Mouse (Mus musculus) adrenal gland, postnatal 14 days (tissue): ENCODE results near the gene Cobl. TPM values are rescaled to one million over a fixed set of nuclear protein-coding genes. Genes with fewer than 3 reads are reported as not detected.
A peak's percentile ranks its signal among the peaks of the same experiment; 100 is the strongest.

Source experiments
- DNase-seq: peaks from one replicate; pipeline ENCODE4 v3.0.0; 2021; ENCODE audit warnings: mixed read lengths
- total RNA-seq: library from RNA; stranded (reverse); gene quantifications from 2 replicates; pipeline ENCODE4 v1.2.3, GENCODE M21; 2021

Cobl gene
- total RNA-seq, 1 experiment from 2014 or later = 4.1 TPM

DNA sequence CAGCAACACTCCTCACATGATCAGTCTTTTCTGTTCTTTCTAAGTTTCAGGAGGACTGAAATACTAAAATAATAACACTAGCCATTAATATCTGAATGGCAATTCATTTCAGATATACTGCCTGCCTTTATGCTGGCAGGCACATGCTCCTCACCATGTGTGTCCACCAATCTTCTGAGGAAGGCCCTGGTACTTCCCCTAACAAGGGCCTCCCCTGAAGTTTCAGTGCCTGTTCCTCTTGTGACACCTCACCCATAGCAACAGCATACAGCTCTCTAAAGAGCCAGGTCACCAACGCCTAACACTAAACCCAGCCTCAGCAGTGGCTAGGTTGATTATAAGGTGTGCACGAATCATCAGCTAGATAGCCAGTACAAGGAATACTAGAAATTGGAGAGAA, 20.5 kb downstream of the Cobl start:
- no peak for DNase-seq

DNA sequence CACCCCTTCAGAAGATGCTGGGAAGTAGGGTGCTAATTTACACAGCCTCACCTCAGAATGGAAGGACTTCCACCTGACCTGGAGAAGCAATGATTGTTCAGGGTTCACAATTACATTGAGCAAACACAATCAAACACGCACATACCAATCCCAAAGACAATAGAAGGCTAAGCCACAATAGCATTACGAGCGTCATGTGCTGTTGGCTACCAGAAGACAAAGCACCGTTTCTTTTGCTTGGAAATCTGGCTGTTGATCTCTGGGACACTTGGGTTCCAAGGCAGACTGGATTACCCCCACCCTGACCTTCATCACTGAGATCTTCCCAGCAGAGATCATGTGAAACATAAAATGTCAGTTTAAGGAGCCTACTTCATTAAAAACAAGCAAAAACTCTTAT, 21.1 kb downstream of the Cobl start:
- DNase-seq = no peak

DNA sequence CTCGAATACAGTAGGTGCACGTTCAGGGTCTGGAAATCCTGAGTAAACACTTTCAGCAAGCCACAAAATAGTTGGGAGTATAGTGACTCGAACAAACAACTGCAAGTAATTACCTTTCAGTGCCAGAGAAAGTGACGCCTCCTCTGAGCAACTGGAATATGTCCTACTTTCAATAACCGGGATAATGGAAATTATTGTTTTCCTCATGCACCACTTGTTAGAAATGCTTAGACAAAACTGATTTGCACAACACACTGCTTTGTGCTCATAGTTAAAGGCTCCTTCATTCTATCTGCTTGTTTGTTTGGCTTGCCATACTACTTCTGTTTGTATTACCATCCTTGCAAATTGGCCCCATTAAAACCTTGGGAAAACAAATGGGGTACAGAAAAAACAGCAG, 21.6 kb downstream of the Cobl start:
- DNase-seq = no peak

DNA sequence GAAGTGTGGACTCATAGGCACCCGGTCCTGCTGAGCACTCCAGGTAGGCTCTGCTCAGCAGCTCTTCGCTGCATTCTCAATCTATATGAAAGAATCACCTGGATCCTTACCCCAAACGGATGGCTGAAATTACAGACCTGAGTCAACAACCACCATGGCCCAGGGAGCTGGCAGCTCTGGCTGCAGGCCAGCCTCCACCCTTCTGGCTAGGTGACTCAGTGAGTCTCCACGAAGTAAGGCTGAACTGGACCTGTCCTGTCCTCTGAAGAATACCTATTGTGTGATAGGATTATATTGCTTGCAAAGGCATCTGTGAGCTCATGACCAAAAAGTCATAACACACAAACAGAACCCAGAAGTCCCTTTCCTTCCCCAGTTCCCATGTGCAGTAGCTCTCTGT, 22.5 kb downstream of the Cobl start:
- no peak for DNase-seq

DNA sequence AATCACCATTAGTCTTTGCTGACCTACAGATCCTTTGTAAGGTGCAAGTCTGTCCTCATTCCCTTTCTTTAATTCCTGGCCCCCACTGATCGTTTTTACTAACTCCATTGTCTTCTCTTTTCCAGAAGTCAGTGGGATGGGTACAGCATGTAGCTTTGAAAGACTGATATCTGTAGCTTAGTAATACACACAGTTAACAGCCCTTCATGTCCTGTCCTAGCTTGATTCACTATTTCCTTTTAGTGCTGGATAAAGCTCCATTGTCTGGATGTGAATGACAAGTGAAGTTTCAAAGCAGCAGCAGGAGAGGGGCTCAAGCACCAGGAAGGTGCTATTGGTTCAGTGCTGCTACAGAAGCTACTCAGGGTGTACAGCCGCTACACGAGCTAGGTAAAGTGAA, 28.9 kb downstream of the Cobl start:
- DNase-seq = no peak

DNA sequence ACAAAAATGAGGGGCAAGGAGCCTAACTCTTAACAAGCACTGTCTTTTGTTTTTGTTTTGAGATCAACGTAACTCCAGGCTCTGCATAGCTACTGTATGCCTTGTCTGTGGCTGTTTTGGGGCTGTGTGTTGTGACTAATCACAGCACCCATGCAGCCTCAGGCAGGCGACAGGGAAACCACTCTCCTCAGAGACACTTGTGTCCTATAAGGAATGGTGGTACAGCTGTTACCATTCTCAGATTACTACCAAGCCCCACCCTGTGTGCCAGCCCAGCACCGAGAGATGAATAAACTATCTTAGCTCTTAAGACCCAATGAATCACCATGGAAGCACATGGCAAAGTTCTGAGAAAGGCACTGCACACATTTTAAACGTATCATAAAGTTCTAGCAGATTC, 29.7 kb downstream of the Cobl start:
- DNase-seq = no peak

DNA sequence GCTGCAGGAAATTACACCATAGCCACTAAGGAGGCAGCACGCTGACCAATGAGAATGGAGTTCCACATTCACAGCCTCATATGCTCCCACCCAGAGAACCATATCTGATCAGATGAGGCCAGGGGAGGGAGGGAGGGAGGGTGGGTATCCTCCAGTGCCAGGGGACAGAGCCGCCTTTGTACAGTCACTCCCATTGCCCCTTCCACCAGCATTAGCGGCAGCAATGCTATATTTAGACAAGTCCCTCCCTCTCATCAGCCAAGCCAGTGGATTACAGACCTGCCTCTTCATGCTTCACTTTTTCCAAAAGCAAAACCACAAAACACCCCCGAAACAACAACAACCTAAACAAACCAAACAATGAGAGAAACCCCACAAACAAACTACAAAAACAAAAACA, 30.2 kb downstream of the Cobl start:
- DNase-seq = no peak

DNA sequence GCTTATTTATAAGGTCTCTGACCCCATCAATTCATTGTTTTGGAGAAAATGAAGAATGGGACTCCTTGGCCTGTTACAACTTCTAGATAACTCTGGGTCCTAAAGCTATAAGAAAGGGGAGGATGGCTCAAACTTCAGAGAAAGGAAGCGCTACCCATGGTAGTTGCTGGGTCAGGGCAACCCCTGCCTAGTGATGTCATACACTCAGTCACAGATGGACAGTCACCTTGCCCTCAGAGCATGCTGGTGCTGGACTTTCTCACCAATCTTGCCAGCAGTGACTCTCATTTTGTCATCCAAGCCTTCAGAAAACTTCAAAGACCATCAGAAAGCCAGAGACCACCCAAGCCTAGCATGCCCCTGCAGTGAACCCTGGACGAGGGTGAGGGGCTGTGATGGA, 32.8 kb downstream of the Cobl start:
- no peak for DNase-seq

DNA sequence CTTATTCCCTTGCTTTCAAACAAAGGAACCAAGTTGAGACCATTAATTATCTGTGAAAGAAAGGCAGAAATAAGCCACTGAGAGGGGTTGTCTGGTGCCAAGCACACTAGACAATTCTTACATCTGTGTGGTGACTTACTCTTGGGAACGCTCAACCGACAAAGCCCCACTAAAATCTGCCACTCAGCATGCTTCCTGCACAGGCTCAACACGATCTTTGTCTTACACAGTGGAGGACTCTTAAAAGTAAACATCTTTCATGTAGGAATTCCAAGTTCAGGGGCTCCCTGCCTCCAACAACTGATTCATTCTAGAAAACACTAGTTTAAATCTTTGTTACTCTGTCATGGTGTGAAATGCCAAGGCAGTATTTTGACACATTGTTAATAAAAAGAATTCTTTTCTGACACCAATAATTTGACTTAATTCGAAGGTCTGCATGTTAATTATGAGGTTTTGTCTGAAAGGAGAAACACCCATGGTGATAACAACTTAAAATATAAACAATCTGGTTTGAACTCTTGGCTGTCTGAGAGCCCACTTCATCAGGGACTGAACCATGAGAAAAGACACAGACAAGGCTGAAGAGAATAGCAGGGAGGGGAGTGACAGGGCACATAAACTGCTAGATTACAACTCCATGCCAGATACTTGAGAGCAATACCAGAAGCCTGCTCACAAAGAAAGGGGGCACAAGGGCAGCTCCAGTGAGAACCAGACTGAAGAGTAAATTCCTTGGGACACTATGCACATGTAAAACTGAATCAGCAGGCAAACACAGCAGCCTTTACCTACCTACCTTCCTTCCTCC, 34.3 kb downstream of the Cobl start:
- DNase-seq = no peak

DNA sequence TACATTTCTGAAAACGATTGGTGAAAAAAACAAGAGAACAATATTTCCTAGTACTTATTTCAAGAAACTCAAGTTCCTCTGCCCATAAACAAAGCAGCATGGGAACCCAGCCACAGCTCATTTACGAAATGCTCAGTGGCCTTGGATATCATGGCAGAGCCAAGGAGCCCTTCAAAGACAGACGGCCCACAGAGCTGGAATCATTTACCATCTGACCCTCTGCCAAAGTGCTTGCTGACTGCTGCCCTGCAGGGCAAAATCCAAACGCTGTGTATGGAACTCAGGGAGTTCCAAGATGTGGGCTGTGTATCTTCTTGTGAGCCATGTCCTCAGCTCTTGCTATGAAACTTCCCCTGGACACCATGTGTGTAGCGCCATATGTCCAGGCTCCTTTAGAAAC, 38.0 kb downstream of the Cobl start:
- peak; percentile 49 for DNase-seq

DNA sequence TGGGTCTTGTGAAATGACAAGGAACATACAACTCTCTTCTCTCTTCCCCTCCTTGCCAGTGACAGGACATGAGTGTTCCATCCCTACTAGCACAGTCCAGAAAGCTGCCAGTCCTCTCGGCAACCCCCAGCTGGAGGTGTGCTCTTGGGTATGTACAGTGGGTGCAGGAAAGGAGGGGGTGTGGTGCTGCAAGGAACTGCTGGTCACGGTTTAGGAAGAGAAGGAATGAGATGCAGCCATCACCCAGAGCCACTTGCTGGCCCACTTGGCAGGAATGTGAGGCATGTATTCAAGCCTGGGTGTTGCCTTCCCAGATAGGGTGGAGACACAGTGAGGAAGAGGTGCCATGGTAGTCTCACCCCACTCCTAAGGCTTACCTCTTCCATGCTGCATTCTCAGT, 40.6 kb downstream of the Cobl start:
- no peak for DNase-seq

DNA sequence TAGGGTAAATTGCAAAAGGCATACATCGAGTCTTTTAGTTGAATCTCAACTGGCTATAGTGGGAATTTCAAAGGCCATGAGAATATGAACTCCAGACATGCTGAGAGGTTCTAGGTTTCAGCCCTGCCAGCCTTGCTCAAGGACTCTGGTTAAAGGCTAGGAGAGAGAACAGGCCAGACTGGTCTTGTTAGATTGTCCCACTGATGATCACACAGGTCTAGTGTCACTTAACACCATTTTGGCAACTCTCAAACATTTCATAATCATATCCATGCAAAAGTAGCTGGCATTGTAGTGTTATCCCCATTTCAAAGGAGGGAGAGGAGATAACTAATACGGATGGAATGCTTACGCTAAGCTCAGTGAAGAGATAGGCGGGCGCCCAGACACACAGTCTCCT, 43.6 kb downstream of the Cobl start:
- DNase-seq = no peak

DNA sequence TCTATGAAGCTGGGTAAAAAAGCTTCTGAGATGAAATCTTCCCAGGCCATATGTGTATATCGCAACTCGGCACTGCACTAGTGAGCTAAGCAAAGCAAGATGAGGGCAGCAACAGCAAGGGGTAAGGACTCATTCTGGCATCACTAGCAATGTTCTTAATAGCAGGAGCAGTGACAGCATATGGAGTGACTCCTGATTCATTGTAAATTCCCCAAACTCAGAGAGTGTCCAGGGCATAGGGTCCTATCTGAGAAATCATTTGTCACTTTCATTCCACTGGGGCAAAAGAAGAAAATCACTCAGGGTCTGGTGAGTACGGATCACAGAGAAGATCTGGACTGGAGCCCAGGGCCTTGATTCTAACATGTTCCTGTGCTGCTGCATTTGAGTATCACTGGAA, 44.6 kb downstream of the Cobl start:
- no peak for DNase-seq

DNA sequence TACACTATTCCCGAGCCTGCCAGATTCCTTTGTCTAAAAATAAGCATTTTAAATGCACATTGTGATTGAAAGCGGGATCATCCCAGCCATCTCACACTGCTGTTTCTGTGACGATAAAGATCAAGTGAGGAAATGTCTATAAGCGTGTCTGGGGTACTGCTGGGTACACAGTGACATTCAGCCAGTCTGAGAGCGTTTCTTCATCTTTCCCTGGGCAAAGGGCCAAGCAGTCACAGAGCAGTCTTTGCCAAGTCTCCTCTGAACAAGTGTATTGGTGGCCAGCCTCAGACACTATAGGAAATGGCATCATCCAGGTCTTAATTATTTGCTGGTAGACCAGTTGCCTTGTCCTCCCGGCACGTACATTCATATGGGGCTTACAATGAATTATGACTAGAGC, 47.9 kb downstream of the Cobl start:
- peak; percentile 47 for DNase-seq

DNA sequence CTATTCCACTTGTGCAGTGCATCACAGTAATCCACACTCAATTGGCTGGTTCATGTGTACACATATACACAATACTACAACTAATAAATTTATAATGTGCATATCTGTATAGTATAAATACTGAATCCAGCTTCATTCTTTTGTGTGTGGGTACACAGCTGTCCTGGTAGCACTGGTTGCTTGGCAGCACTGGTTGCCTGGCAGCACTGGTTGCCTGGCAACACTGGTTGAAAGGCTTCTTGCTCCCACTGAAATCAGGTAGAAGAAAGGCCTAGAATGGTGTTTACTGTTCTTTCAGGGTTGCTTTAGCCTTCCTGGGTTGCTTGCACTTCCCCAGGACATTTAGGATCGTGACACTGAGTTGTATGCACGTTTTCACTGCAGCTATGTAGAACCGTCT, 49.4 kb downstream of the Cobl start:
- no peak for DNase-seq

DNA sequence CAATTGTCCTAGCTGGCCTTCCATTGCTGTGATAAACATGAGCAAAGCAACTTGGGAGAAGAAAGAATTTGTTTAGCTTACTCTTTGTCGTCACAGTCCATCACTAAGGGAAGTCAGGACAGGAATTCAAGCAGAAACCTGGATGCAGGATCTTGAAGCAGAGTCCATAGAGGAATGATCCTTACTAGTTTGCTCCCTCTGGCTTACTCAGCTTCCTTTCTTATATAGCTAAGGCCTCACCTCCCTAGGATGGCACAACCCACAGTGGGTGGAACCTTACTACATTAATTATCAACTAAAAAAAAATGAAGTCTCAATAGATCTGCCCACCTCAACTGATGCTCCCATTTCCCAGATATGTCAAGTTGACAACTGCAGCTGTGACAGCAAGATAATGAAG, 52.8 kb downstream of the Cobl start:
- DNase-seq = no peak

DNA sequence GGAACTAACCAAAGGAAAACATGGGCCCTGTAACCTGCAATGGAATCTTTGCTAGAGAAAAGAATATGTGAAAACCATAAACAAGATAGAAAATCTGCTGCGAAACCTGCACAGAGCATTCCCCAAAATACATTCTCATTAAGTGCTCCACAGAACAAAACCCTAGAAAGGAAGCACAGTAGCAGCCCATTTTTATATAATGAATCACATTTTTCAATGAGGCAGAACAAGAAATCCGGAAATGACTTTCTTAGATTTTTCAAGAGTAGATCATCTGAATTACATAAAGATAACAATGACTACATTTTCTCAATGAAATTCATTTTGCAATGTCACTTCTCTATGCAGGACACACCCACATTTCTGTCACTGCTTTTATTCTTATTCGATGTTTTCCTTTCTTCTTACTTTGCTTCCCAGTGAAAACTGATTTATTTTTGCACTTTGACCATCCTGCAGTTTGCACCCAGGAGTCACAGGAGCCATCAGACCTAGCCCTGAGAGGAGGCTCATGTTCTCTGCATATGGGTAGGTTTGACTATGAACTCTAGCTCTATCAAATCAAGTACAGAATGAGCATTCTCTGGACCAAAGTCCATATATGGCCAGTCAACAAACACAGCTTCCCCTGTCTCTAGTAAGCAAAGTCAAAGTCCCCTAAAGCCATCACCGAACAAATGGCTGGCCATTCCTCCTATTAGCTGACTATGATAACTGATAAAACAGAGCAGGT, 53.5 kb downstream of the Cobl start:
- DNase-seq = no peak

DNA sequence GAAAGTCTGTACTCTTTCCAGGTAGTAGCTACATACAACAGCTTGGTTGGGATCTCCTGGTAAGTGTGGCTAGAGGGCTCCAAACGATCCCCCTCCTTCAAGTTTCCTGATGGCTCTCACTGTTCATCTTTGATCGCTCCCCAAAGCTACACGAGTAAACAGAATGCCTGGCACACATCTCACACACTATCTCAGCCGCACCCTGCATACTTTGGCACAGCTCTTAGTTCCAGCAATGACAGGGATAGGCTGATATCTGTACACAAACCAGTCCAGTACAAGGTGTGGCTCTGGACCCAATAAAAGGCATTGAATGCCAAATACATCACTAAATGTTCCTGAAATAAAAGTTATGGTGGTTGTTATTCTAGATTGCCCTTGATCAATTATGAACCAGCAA, 55.3 kb downstream of the Cobl start:
- no peak for DNase-seq

DNA sequence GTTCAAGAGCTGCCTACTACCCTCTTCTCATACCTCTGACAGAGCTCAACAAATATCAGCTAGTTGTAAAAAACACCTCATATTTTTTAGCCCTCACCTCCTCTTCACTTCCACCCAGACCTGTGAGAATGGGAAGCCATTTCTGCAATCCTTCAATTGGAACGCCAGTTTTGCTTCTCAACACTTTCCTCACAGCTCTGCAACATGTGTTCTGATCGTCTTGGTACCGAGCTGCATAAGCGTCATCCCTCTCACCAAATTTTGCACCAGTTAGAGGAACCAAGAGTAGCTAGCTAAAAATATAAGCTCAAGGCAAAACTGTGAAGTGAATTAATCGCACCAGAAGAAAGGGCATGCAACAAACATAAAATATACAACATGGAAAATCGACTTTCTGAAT, 56.9 kb downstream of the Cobl start:
- DNase-seq = no peak

DNA sequence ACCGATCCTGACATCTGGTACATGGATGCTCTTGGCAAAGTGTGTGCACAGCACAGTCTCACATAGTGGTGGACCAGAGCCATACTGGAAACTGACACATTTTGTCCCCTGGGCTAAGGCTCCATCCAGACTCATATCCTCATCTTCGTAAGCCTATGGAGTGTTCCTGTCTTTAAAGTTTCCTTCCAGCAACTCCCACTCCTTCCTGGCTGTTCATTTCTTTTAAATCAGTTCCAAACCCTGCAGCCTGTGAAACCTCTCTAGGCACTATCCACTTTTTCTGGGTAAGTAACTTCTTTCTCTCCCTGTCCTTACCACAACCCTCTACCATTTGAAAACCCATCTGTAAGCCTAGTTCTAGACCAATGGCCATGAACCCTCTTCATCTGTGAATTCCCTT, 64.9 kb downstream of the Cobl start:
- no peak for DNase-seq

DNA sequence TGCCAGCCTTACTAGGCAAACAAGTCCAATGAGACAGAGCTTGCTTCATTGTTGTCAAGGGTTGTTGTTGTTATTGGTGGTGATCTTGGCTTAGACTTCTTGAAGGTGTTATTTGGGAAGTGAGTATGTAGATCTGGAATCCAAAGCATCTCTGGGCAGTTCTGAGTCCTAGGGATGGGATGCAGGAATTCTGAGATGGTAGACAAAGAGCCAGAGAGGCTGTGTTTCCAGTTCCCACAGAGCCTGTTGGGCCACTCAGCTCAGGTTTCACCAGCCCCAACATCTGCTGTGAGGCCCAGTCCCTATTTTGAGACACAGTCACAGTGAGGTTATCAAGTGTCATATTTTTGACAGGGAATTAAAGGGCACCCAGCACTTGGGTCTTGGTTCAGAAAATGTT, 68.6 kb downstream of the Cobl start:
- no peak for DNase-seq

DNA sequence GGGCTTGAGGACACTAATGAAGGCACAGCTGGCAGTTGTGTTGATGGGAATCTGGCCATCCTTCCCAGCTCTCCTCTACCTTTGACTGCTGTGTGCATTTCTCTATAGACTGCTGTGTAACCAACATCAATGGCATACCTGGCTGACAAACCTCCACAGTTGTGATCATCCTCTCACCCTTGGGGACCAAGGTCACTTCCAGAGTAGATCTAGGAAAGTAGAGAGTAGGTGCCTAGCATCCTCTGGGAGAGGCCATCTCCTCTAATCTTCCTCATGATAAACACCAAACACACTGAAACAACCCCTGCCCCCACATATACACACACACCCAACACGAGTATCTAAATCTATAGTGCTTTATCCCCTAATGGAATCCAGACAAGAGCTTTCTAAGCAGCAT, 70.1 kb downstream of the Cobl start:
- DNase-seq = no peak

DNA sequence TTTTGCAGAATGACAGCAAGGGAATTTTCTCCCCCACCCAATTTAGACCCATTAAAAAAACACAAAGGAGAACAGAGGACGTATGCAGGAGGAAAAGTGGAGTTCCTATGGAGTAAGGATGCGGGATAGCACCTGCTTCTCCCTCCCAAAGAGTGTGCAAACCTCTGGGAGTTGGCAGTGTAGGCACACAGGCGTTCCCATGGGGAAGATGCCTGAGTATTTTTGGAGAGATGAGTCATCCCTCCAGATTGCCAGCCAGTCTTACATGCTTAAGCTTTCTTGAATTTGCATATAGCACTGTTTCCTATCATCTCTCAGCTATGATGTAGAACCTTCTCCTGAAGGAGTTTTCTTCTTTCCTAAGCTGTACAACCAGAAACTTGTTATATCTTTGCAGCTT, 70.6 kb downstream of the Cobl start:
- DNase-seq = no peak

DNA sequence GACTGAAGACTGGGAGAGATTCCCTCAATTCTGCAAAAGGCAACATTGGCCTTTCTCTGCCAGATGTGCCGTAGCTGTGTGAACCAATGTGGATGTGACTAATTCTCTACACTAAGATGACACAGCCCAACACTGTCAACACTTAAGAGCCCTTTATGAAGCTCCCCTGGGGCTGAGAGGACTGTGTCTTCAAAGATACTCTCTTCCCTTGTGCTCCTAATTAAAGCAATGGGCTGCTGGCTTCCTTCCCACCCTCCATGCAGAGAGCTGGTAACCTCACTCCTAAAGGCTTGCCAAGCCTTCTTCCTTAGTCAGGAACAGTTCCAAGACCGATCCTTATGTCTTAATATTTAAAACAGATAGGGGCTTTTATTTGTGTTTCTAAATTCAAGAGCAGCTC, 79.9 kb downstream of the Cobl start:
- no peak for DNase-seq
